Mouse (Mus musculus) liver, embryonic 11.5 days (tissue): ENCODE results near the gene Soat2. TPM values are rescaled to one million over a fixed set of nuclear protein-coding genes. Genes with fewer than 3 reads are reported as not detected.

Experiments used
- ATAC-seq: fragments of 200-750 bp; cut with Nextera tagmentation; replicated peaks from 2 replicates; pipeline ENCODE4 v1.8.0; 2017; ENCODE audit warnings: moderate number of reproducible peaks, mild to moderate bottlenecking, moderate TSS enrichment, moderate library complexity; ENCODE audit not compliant: low FRiP score
- DNase-seq: peaks from one replicate; pipeline ENCODE4 v3.0.0-alpha.2; 2017; ENCODE audit warnings: low spot score
- H3K27ac ChIP-seq: fragments of 300-500 bp; sonication (generic); 2 replicates; pipeline ENCODE4 v1.5.1; 2014; ENCODE audit warnings: mild to moderate bottlenecking, low read depth, low read length, control low read depth
- H3K27me3 ChIP-seq: fragments of 300-500 bp; sonication (generic); replicated peaks from 2 replicates; pipeline ENCODE4 v1.6.1; 2014; ENCODE audit warnings: low read length, mixed read lengths; ENCODE audit not compliant: control insufficient read depth, insufficient read depth
- H3K36me3 ChIP-seq: fragments of 300-500 bp; sonication (generic); 2 replicates; pipeline ENCODE4 v1.6.1; 2014; ENCODE audit warnings: mild to moderate bottlenecking, low read length, moderate library complexity, mixed read lengths; ENCODE audit not compliant: control insufficient read depth, insufficient read depth
- H3K4me1 ChIP-seq: fragments of 300-500 bp; sonication (generic); replicated peaks from 2 replicates; pipeline ENCODE4 v1.6.1; 2014; ENCODE audit warnings: low read length, mixed read lengths; ENCODE audit not compliant: control insufficient read depth, insufficient read depth
- H3K4me2 ChIP-seq: fragments of 300-500 bp; sonication (generic); 2 replicates; pipeline ENCODE4 v1.6.1; 2014; ENCODE audit warnings: mild to moderate bottlenecking, control low read depth, moderate library complexity
- H3K4me3 ChIP-seq: fragments of 300-500 bp; sonication (generic); 2 replicates; pipeline ENCODE4 v1.5.1; 2014; ENCODE audit warnings: low read depth, low read length, control low read depth
- H3K9ac ChIP-seq: fragments of 300-500 bp; sonication (generic); 2 replicates; pipeline ENCODE4 v1.6.1; 2014; ENCODE audit warnings: low read depth, low read length, control low read depth
- H3K9me3 ChIP-seq: fragments of 300-500 bp; sonication (generic); 2 replicates; pipeline ENCODE4 v1.6.1; 2016; ENCODE audit warnings: low read length, inconsistent platforms, mixed read lengths; ENCODE audit not compliant: control insufficient read depth
- WGBS: fragments of 180-500 bp; shearing (Covaris S2); extraction: QIAGEN DNeasy Blood & Tissue Kit; methylation state at CpG from one replicate; pipeline ENCODE4 v1.1.7; 2014; 5-methylcytosine and 5-hydroxymethylcytosine counted together
- polyA plus RNA-seq: library from polyadenylated mRNA; unstranded; fragments of >200 nt; fragmentation: Nextera tagmentation; extraction: Ambion mirVana; gene quantifications from 2 replicates; pipeline ENCODE4 v1.2.1, GENCODE M21; 2014

The Soat2 gene
- polyA plus RNA-seq, 1 experiment from 2014 or later = 36.2 TPM

- Histone ChIP-seq H3K4me3 (no peak overlapping the region), H3K36me3 (peaks cover 26% of the 10 kb centered on the region), H3K4me1 (peaks cover 3% of the 10 kb centered on the region; the same call in 1 of the 2 replicates), H3K4me2 (no peak overlapping the region), H3K27ac (no peak overlapping the region), H3K9ac (no peak overlapping the region), H3K9me3 (no peaks in the 10 kb centered on the region), H3K27me3 (no peaks in the 10 kb centered on the region)
- WGBS = 76% methylated on average over 8 of the region's 8 CpGs
- DNase-seq = no peak
- no peak for ATAC-seq
These were observed 31.1 kb upstream of the Soat2 start for GRCm38 (mm10) chr15:102119121-102119830.

- H3K27me3 ChIP-seq = no peaks in the 10 kb centered on the region
- H3K27ac ChIP-seq = no peak overlapping the region
- DNase-seq (no peak), ATAC-seq (no peak)
- no peak overlapping the region for H3K4me2 ChIP-seq
- 77% methylated on average over 2 of the region's 2 CpGs for WGBS
- H3K4me1 ChIP-seq = peaks cover 3% of the 10 kb centered on the region; the same call in 1 of the 2 replicates
- H3K9ac ChIP-seq = no peak overlapping the region
- no peaks in the 10 kb centered on the region for H3K9me3 ChIP-seq
- H3K36me3 ChIP-seq = peaks cover 26% of the 10 kb centered on the region
- no peak overlapping the region for H3K4me3 ChIP-seq
These were observed 30.5 kb upstream of the Soat2 start for GRCm38 (mm10) chr15:102119831-102120170.

GRCm38 (mm10) chr15:102120530-102120929 is 29.8 kb upstream of the Soat2 start:
- Histone ChIP-seq H3K9ac (no peak overlapping the region), H3K4me1 (peaks cover 3% of the 10 kb centered on the region; the same call in 1 of the 2 replicates), H3K4me2 (no peak overlapping the region), H3K36me3 (peaks cover 30% of the 10 kb centered on the region), H3K27ac (no peak overlapping the region), H3K4me3 (no peak overlapping the region), H3K9me3 (no peaks in the 10 kb centered on the region), H3K27me3 (no peaks in the 10 kb centered on the region)
- DNase-seq = no peak
- no peak for ATAC-seq
- WGBS = 81% methylated on average over 5 of the region's 5 CpGs

- Histone ChIP-seq H3K4me3 (no peak overlapping the region), H3K36me3 (peaks cover 39% of the 10 kb centered on the region; the same call in 1 of the 2 replicates), H3K27me3 (no peaks in the 10 kb centered on the region), H3K9me3 (no peaks in the 10 kb centered on the region), H3K4me2 (no peak overlapping the region), H3K4me1 (no peaks in the 10 kb centered on the region; the same call in 1 of the 2 replicates), H3K27ac (no peak overlapping the region), H3K9ac (no peak overlapping the region)
- ATAC-seq (no peak), DNase-seq (no peak)
- 79% methylated on average over 2 of the region's 2 CpGs for WGBS
These were observed 24.0 kb upstream of the Soat2 start for GRCm38 (mm10) chr15:102126303-102126702.

- H3K9ac ChIP-seq = no peak overlapping the region
- H3K4me2 ChIP-seq = no peak overlapping the region
- no peak overlapping the region for H3K27ac ChIP-seq
- peaks cover 27% of the 10 kb centered on the region for H3K36me3 ChIP-seq
- no peaks in the 10 kb centered on the region for H3K27me3 ChIP-seq
- ATAC-seq (no peak), DNase-seq (no peak)
- peaks cover 18% of the 10 kb centered on the region for H3K4me1 ChIP-seq
- WGBS = 92% methylated on average over 9 of the region's 9 CpGs
- H3K4me3 ChIP-seq = no peak overlapping the region
- no peaks in the 10 kb centered on the region for H3K9me3 ChIP-seq
These were observed 17.0 kb upstream of the Soat2 start for GRCm38 (mm10) chr15:102133314-102133713.

GRCm38 (mm10) chr15:102134709-102135108 is 15.6 kb upstream of the Soat2 start:
- Histone ChIP-seq H3K4me3 (peak overlapping the region; percentile 83), H3K36me3 (peaks cover 21% of the 10 kb centered on the region), H3K4me2 (peak overlapping the region; percentile 97), H3K27ac (peak overlapping the region; percentile 82; the same call in 1 of the 2 replicates), H3K9me3 (no peaks in the 10 kb centered on the region), H3K27me3 (no peaks in the 10 kb centered on the region), H3K9ac (no peak overlapping the region), H3K4me1 (peaks cover 18% of the 10 kb centered on the region)
- ATAC-seq (no peak), DNase-seq (no peak)
- WGBS = 79% methylated on average over 2 of the region's 2 CpGs

- Histone ChIP-seq H3K27ac (peak overlapping the region; percentile 82), H3K9me3 (no peaks in the 10 kb centered on the region), H3K27me3 (no peaks in the 10 kb centered on the region), H3K4me2 (peak overlapping the region; percentile 97), H3K9ac (peak overlapping the region; percentile 79), H3K36me3 (peaks cover 16% of the 10 kb centered on the region), H3K4me3 (peak overlapping the region; percentile 83), H3K4me1 (peaks cover 18% of the 10 kb centered on the region)
- ATAC-seq = peak; percentile 73
- no peak for DNase-seq
- WGBS = 2% methylated on average over 35 of the region's 35 CpGs
These were observed 14.7 kb upstream of the Soat2 start for GRCm38 (mm10) chr15:102135522-102136128.

- H3K4me2 ChIP-seq = peak within 1 kb of the TSS; percentile 97
- peaks cover 10% of the 10 kb centered on the region for H3K36me3 ChIP-seq
- DNase-seq (peak; percentile 99), ATAC-seq (peak; percentile 99)
- peak within 1 kb of the TSS; percentile 82 for H3K27ac ChIP-seq
- peaks cover 18% of the 10 kb centered on the region for H3K4me1 ChIP-seq
- no peaks in the 10 kb centered on the region for H3K27me3 ChIP-seq
- peak within 1 kb of the TSS; percentile 83 for H3K4me3 ChIP-seq
- H3K9me3 ChIP-seq = no peaks in the 10 kb centered on the region
- H3K9ac ChIP-seq = peak within 1 kb of the TSS; percentile 79
- 1% methylated on average over 50 of the region's 50 CpGs for WGBS
These were observed 14.1 kb upstream of the Soat2 start, which contains the start of gene Spryd3 for GRCm38 (mm10) chr15:102136129-102136758. Gene Spryd3 (minus strand): TSS chr15:102136234.
